Mouse (Mus musculus) small intestine, adult 2 months (tissue): ENCODE results near the gene Astn2. TPM values are rescaled to one million over a fixed set of nuclear protein-coding genes. Genes with fewer than 3 reads are reported as not detected.

Experiments used
- H3K27ac ChIP-seq: fragments of 200-500 bp; 2 replicates; pipeline ENCODE4 v1.5.1; 2012; ENCODE audit warnings: low read depth, low read length, control low read depth, inconsistent platforms; ENCODE audit not compliant: insufficient read depth
- H3K27me3 ChIP-seq: fragments of 200-500 bp; 2 replicates; pipeline ENCODE4 v1.6.1; 2012; ENCODE audit warnings: mild to moderate bottlenecking, moderate library complexity, low read length, inconsistent platforms; ENCODE audit not compliant: control insufficient read depth, insufficient read depth
- H3K36me3 ChIP-seq: fragments of 200-500 bp; 2 replicates; pipeline ENCODE4 v1.6.1; 2012; ENCODE audit warnings: mild to moderate bottlenecking, low read length, control low read depth, inconsistent platforms; ENCODE audit not compliant: control insufficient read depth, insufficient read depth
- H3K4me1 ChIP-seq: fragments of 200-500 bp; 2 replicates; pipeline ENCODE4 v1.6.1; 2012; ENCODE audit warnings: low read length, inconsistent platforms, mixed read lengths; ENCODE audit not compliant: control insufficient read depth, insufficient read depth, insufficient read length
- H3K4me3 ChIP-seq: fragments of 200-500 bp; 2 replicates; pipeline ENCODE4 v1.5.1; 2012; ENCODE audit warnings: low read depth, mild to moderate bottlenecking, control low read depth, inconsistent platforms, low read length, moderate library complexity
- CTCF ChIP-seq: fragments of 200-500 bp; IDR thresholded peaks from 2 replicates; pipeline ENCODE4 v1.5.1; 2012; ENCODE audit warnings: low read depth, mild to moderate bottlenecking, control low read depth, inconsistent platforms, low read length, moderate library complexity, mixed read lengths; ENCODE audit not compliant: insufficient replicate concordance, insufficient read length; ENCODE audit errors: extremely low read depth
- POLR2A ChIP-seq: fragments of 200-500 bp; IDR thresholded peaks from 2 replicates; pipeline ENCODE4 v1.6.1; 2012; ENCODE audit warnings: low read depth, mild to moderate bottlenecking, control low read depth, inconsistent platforms, low read length, moderate library complexity
- WGBS: fragments of 180-500 bp; shearing (Covaris S2); methylation state at CpG from one replicate; pipeline ENCODE4 v1.1.7; 2018; 5-methylcytosine and 5-hydroxymethylcytosine counted together
- polyA plus RNA-seq: library from polyadenylated mRNA; depleted of rRNA; stranded (reverse); fragments of >200 nt; gene quantifications from 2 replicates; pipeline ENCODE4 v1.2.3, GENCODE M21; 2012

Gene Astn2
- polyA plus RNA-seq, 1 experiment, result 0.37 TPM

- Histone ChIP-seq H3K27me3 (no peaks in the 10 kb centered on the region), H3K4me3 (no peak overlapping the region), H3K27ac (no peak overlapping the region), H3K4me1 (no peaks in the 10 kb centered on the region), H3K36me3 (no peaks in the 10 kb centered on the region)
- no peak for TF ChIP-seq POLR2A
- TF ChIP-seq CTCF, result no peak
- WGBS, result 52% methylated on average over 1 of the region's 1 CpGs
Measured at GRCm38 (mm10) chr4:65333718-65334117, 1070.7 kb downstream of the Astn2 start.
